Mouse (Mus musculus) cerebellum, adult 8-10 months (tissue): ENCODE results near the gene Gm11214.

ENCODE experiments used
- DNase-seq: peaks from one replicate; pipeline ENCODE4 v3.0.0; 2022

Gene Gm11214

GRCm38 (mm10) chr4:63663279-63663678 is at the start of gene Gm11214:
Gene Gm11214, minus strand, starts transcription at chr4:63663379.
- no peak for DNase-seq

- DNase-seq: no peak
These were observed 48.7 kb upstream of the Gm11214 start for GRCm38 (mm10) chr4:63711886-63712285.

- DNase-seq: no peak
These were observed 47.4 kb upstream of the Gm11214 start for GRCm38 (mm10) chr4:63710431-63711220.

GRCm38 (mm10) chr4:63706279-63706971 is 43.2 kb upstream of the Gm11214 start:
- DNase-seq: no peak

GRCm38 (mm10) chr4:63704232-63704631 is 41.1 kb upstream of the Gm11214 start:
- no peak for DNase-seq

GRCm38 (mm10) chr4:63703686-63704085 is 40.5 kb upstream of the Gm11214 start:
- no peak for DNase-seq

GRCm38 (mm10) chr4:63702006-63702704 is 39.0 kb upstream of the Gm11214 start:
- no peak for DNase-seq

- no peak for DNase-seq
These were observed 36.6 kb upstream of the Gm11214 start for GRCm38 (mm10) chr4:63699749-63700148.

GRCm38 (mm10) chr4:63696921-63697320 is 33.7 kb upstream of the Gm11214 start:
- DNase-seq: no peak

- no peak for DNase-seq
These were observed 29.2 kb upstream of the Gm11214 start for GRCm38 (mm10) chr4:63692351-63692750.

GRCm38 (mm10) chr4:63687429-63687828 is 24.2 kb upstream of the Gm11214 start:
- DNase-seq: no peak

- peak; percentile 5 for DNase-seq
These were observed 23.0 kb upstream of the Gm11214 start for GRCm38 (mm10) chr4:63686157-63686556.

- DNase-seq: no peak
These were observed 22.0 kb upstream of the Gm11214 start for GRCm38 (mm10) chr4:63685253-63685525.

GRCm38 (mm10) chr4:63684412-63685252 is 21.5 kb upstream of the Gm11214 start:
- no peak for DNase-seq

- DNase-seq: no peak
These were observed 20.5 kb upstream of the Gm11214 start for GRCm38 (mm10) chr4:63683716-63684115.

- DNase-seq: no peak
These were observed 19.9 kb upstream of the Gm11214 start for GRCm38 (mm10) chr4:63683056-63683455.

GRCm38 (mm10) chr4:63682441-63682840 is 19.3 kb upstream of the Gm11214 start:
- DNase-seq: no peak

GRCm38 (mm10) chr4:63681557-63681956 is 18.4 kb upstream of the Gm11214 start:
- no peak for DNase-seq

GRCm38 (mm10) chr4:63675128-63675527 is 11.9 kb upstream of the Gm11214 start:
- DNase-seq: no peak

GRCm38 (mm10) chr4:63668255-63668654 is 5.1 kb upstream of the Gm11214 start:
- DNase-seq: no peak

- DNase-seq: no peak
These were observed 2.6 kb upstream of the Gm11214 start for GRCm38 (mm10) chr4:63665738-63666137.

- DNase-seq: no peak
These were observed 1.3 kb downstream of the Gm11214 start for GRCm38 (mm10) chr4:63661857-63662256.

GRCm38 (mm10) chr4:63661426-63661825 is 1.8 kb downstream of the Gm11214 start:
- no peak for DNase-seq
